Mouse (Mus musculus) liver, embryonic 12.5 days (tissue): ENCODE measurements around the gene Wiz. TPM values are rescaled to one million over a fixed set of nuclear protein-coding genes. Genes with fewer than 3 reads are reported as not detected.

Experiments used
- ATAC-seq: fragments of 200-750 bp; cut with Nextera tagmentation; 2 replicates; pipeline ENCODE4 v1.8.0; 2017; ENCODE audit warnings: moderate number of reproducible peaks, mild to moderate bottlenecking, moderate library complexity
- H3K27ac ChIP-seq: fragments of 300-500 bp; sonication (generic); 2 replicates; pipeline ENCODE4 v1.5.1; 2016; ENCODE audit warnings: mild to moderate bottlenecking
- H3K27me3 ChIP-seq: fragments of 300-500 bp; sonication (generic); replicated peaks from 2 replicates; pipeline ENCODE4 v1.6.1; 2016; ENCODE audit warnings: mild to moderate bottlenecking, moderate library complexity
- H3K36me3 ChIP-seq: fragments of 300-500 bp; sonication (generic); 2 replicates; pipeline ENCODE4 v1.6.1; 2016; ENCODE audit warnings: mild to moderate bottlenecking, moderate library complexity
- H3K4me1 ChIP-seq: fragments of 300-500 bp; sonication (generic); 2 replicates; pipeline ENCODE4 v1.6.1; 2016
- H3K4me2 ChIP-seq: fragments of 300-500 bp; sonication (generic); 2 replicates; pipeline ENCODE4 v1.6.1; 2016; ENCODE audit warnings: mild to moderate bottlenecking, moderate library complexity
- H3K4me3 ChIP-seq: fragments of 300-500 bp; sonication (generic); 2 replicates; pipeline ENCODE4 v1.5.1; 2016; ENCODE audit warnings: mild to moderate bottlenecking, moderate library complexity
- H3K9ac ChIP-seq: fragments of 300-500 bp; sonication (generic); 2 replicates; pipeline ENCODE4 v1.6.1; 2016; ENCODE audit warnings: mild to moderate bottlenecking, moderate library complexity
- H3K9me3 ChIP-seq: fragments of 300-500 bp; sonication (generic); replicated peaks from 2 replicates; pipeline ENCODE4 v1.6.1; 2016; ENCODE audit warnings: mild to moderate bottlenecking, moderate library complexity
- WGBS: fragments of 180-500 bp; shearing (Covaris S2); methylation state at CpG from one replicate; pipeline ENCODE4 v1.1.7; 2016; ENCODE audit not compliant: insufficient replicate concordance; 5-methylcytosine and 5-hydroxymethylcytosine counted together
- polyA plus RNA-seq: library from polyadenylated mRNA; unstranded; fragments of >200 nt; fragmentation: Nextera tagmentation; extraction: Ambion mirVana; gene quantifications from 2 replicates; pipeline ENCODE4 v1.2.1, GENCODE M21; 2016

Gene Wiz
- polyA plus RNA-seq, 1 experiment from 2014 or later, result 13.3 TPM

GRCm38 (mm10) chr17:32356766-32357760, 32.2 kb downstream of the Wiz start:
- ATAC-seq, result no peak
- H3K36me3 ChIP-seq, result peaks cover 92% of the 10 kb centered on the region
- no peak overlapping the region for H3K4me2 ChIP-seq
- H3K27ac ChIP-seq, result no peak overlapping the region
- H3K9ac ChIP-seq, result no peak overlapping the region
- peaks cover 7% of the 10 kb centered on the region; the same call in 1 of the 2 replicates for H3K4me1 ChIP-seq
- H3K27me3 ChIP-seq, result no peaks in the 10 kb centered on the region
- no peaks in the 10 kb centered on the region for H3K9me3 ChIP-seq
- no peak overlapping the region for H3K4me3 ChIP-seq
- 88% methylated on average over 24 of the region's 24 CpGs for WGBS

- no peak overlapping the region for H3K4me2 ChIP-seq
- H3K27me3 ChIP-seq, result no peaks in the 10 kb centered on the region
- no peaks in the 10 kb centered on the region for H3K9me3 ChIP-seq
- 82% methylated on average over 9 of the region's 9 CpGs for WGBS
- peaks cover 85% of the 10 kb centered on the region for H3K36me3 ChIP-seq
- H3K27ac ChIP-seq, result no peak overlapping the region
- no peak for ATAC-seq
- no peak overlapping the region for H3K4me3 ChIP-seq
- H3K9ac ChIP-seq, result no peak overlapping the region
- H3K4me1 ChIP-seq, result peaks cover 15% of the 10 kb centered on the region
Observed at GRCm38 (mm10) chr17:32356281-32356680, 33.0 kb downstream of the Wiz start.

- Histone ChIP-seq H3K27ac (no peak overlapping the region), H3K36me3 (peaks cover 72% of the 10 kb centered on the region), H3K4me3 (no peak overlapping the region), H3K9me3 (no peaks in the 10 kb centered on the region), H3K9ac (no peak overlapping the region), H3K27me3 (no peaks in the 10 kb centered on the region), H3K4me2 (no peak overlapping the region), H3K4me1 (peaks cover 20% of the 10 kb centered on the region)
- 88% methylated on average over 6 of the region's 6 CpGs for WGBS
- no peak for ATAC-seq
Observed at GRCm38 (mm10) chr17:32355031-32355430, 34.2 kb downstream of the Wiz start.

- Histone ChIP-seq H3K4me3 (no peak overlapping the region), H3K4me2 (no peak overlapping the region), H3K4me1 (peaks cover 27% of the 10 kb centered on the region), H3K9ac (no peak overlapping the region), H3K27ac (no peak overlapping the region), H3K9me3 (no peaks in the 10 kb centered on the region), H3K27me3 (no peaks in the 10 kb centered on the region), H3K36me3 (peaks cover 64% of the 10 kb centered on the region)
- no peak for ATAC-seq
- WGBS, result 80% methylated on average over 5 of the region's 5 CpGs
Observed at GRCm38 (mm10) chr17:32354211-32354610, 35.0 kb downstream of the Wiz start.

- Histone ChIP-seq H3K27ac (no peak overlapping the region), H3K9me3 (no peaks in the 10 kb centered on the region), H3K27me3 (no peaks in the 10 kb centered on the region), H3K36me3 (peaks cover 59% of the 10 kb centered on the region), H3K9ac (no peak overlapping the region), H3K4me1 (peaks cover 32% of the 10 kb centered on the region), H3K4me3 (no peak overlapping the region), H3K4me2 (no peak overlapping the region)
- no peak for ATAC-seq
- 82% methylated on average over 4 of the region's 4 CpGs for WGBS
Observed at GRCm38 (mm10) chr17:32353696-32354095, 35.5 kb downstream of the Wiz start.

- Histone ChIP-seq H3K27me3 (no peaks in the 10 kb centered on the region), H3K36me3 (peaks cover 42% of the 10 kb centered on the region), H3K9ac (no peak overlapping the region), H3K4me1 (peaks cover 46% of the 10 kb centered on the region), H3K4me3 (no peak overlapping the region), H3K27ac (no peak overlapping the region; the same call in 1 of the 2 replicates), H3K9me3 (no peaks in the 10 kb centered on the region), H3K4me2 (0 out of 2 replicates have a peak overlapping the region, but pooled peaks have one; percentile 92)
- no peak for ATAC-seq
Observed at GRCm38 (mm10) chr17:32351726-32352125, 37.5 kb downstream of the Wiz start.

GRCm38 (mm10) chr17:32351269-32351668, 38.0 kb downstream of the Wiz start:
- Histone ChIP-seq H3K9me3 (no peaks in the 10 kb centered on the region), H3K4me2 (peak overlapping the region; percentile 92), H3K4me1 (peaks cover 46% of the 10 kb centered on the region), H3K27me3 (no peaks in the 10 kb centered on the region), H3K36me3 (peaks cover 38% of the 10 kb centered on the region), H3K27ac (no peak overlapping the region), H3K4me3 (peak overlapping the region; percentile 81), H3K9ac (peak overlapping the region; percentile 51)
- no peak for ATAC-seq
- WGBS, result 68% methylated on average over 3 of the region's 3 CpGs

- peaks cover 30% of the 10 kb centered on the region for H3K36me3 ChIP-seq
- no peaks in the 10 kb centered on the region for H3K9me3 ChIP-seq
- under 1% methylated on average over 37 of the region's 37 CpGs for WGBS
- ATAC-seq, result peak; percentile 96
- H3K9ac ChIP-seq, result peak within 1 kb of the TSS; percentile 90
- peak within 1 kb of the TSS; percentile 92 for H3K4me2 ChIP-seq
- H3K4me1 ChIP-seq, result peaks cover 46% of the 10 kb centered on the region
- no peaks in the 10 kb centered on the region for H3K27me3 ChIP-seq
- H3K27ac ChIP-seq, result peak within 1 kb of the TSS; percentile 88
- peak within 1 kb of the TSS; percentile 81 for H3K4me3 ChIP-seq
Observed at GRCm38 (mm10) chr17:32350382-32350983, 38.8 kb downstream of the Wiz start, which contains the start of gene Akap8l. Gene Akap8l, minus strand, starts transcription at chr17:32350607.

- peaks cover 46% of the 10 kb centered on the region for H3K4me1 ChIP-seq
- H3K27me3 ChIP-seq, result no peaks in the 10 kb centered on the region
- ATAC-seq, result peak; percentile 13
- WGBS, result under 1% methylated on average over 24 of the region's 24 CpGs
- peaks cover 27% of the 10 kb centered on the region for H3K36me3 ChIP-seq
- no peaks in the 10 kb centered on the region for H3K9me3 ChIP-seq
- H3K9ac ChIP-seq, result peak overlapping the region; percentile 90
- peak overlapping the region; percentile 81 for H3K4me3 ChIP-seq
- peak overlapping the region; percentile 92 for H3K4me2 ChIP-seq
- H3K27ac ChIP-seq, result peak overlapping the region; percentile 88
Observed at GRCm38 (mm10) chr17:32349851-32350381, 39.3 kb downstream of the Wiz start.

GRCm38 (mm10) chr17:32349037-32349732, 40.1 kb downstream of the Wiz start:
- peak; percentile 44 for ATAC-seq
- 2% methylated on average over 4 of the region's 4 CpGs for WGBS
- H3K36me3 ChIP-seq, result peaks cover 27% of the 10 kb centered on the region
- H3K9ac ChIP-seq, result peak overlapping the region; percentile 90
- no peaks in the 10 kb centered on the region for H3K27me3 ChIP-seq
- peaks cover 46% of the 10 kb centered on the region for H3K4me1 ChIP-seq
- no peaks in the 10 kb centered on the region for H3K9me3 ChIP-seq
- H3K27ac ChIP-seq, result peak overlapping the region; percentile 88
- peak overlapping the region; percentile 92 for H3K4me2 ChIP-seq
- H3K4me3 ChIP-seq, result peak overlapping the region; percentile 81

- Histone ChIP-seq H3K4me1 (peaks cover 46% of the 10 kb centered on the region), H3K9ac (peak overlapping the region; percentile 90; the same call in 1 of the 2 replicates), H3K4me3 (peak overlapping the region; percentile 81), H3K27ac (no peak overlapping the region), H3K36me3 (peaks cover 27% of the 10 kb centered on the region), H3K27me3 (no peaks in the 10 kb centered on the region), H3K4me2 (peak overlapping the region; percentile 92), H3K9me3 (no peaks in the 10 kb centered on the region)
- WGBS, result 80% methylated on average over 2 of the region's 2 CpGs
- ATAC-seq, result no peak
Observed at GRCm38 (mm10) chr17:32348406-32348805, 40.8 kb downstream of the Wiz start.
